Mouse (Mus musculus): Measurements from ENCODE around the gene Ralb. TPM values are rescaled to one million over a fixed set of nuclear protein-coding genes. Genes with fewer than 3 reads are reported as not detected.

Ralb gene
- polyA plus RNA-seq, 1 experiment from 2014 or later, result 30.9 TPM

- DNase-seq, result no peak
- WGBS (ENCODE audit: insufficient replicate concordance), result 65% methylated on average over 7 of the region's 7 CpGs
Measured at GRCm38 (mm10) chr1:119521681-119522080, 17.1 kb upstream of the Ralb start.

GRCm38 (mm10) chr1:119521029-119521428 lies 16.4 kb upstream of the Ralb start:
- TF ChIP-seq CTCF (IDR thresholded peaks at IDR 0.05; ENCODE audit: low read depth), result no peak
- no peak for TF ChIP-seq EP300 (IDR thresholded peaks at IDR 0.05; ENCODE audit: low read depth)
- H3K9me3 ChIP-seq (ENCODE audit: low read length), result no peaks in the 10 kb centered on the region
- H3K9ac ChIP-seq (replicated peaks), result no peak overlapping the region
- no peak for ATAC-seq
- no peak overlapping the region for H3K4me3 ChIP-seq (ENCODE audit: low read depth, low read length)
- H3K27me3 ChIP-seq (ENCODE audit: insufficient read depth, low read length), result no peaks in the 10 kb centered on the region
- 60% methylated on average over 2 of the region's 2 CpGs for WGBS (ENCODE audit: insufficient replicate concordance)
- DNase-seq, result no peak
- peaks cover 21% of the 10 kb centered on the region for H3K4me1 ChIP-seq (ENCODE audit: insufficient read depth)
- no peaks in the 10 kb centered on the region for H3K36me3 ChIP-seq (replicated peaks; ENCODE audit: insufficient read depth, low read length)
- no peak overlapping the region for H3K4me2 ChIP-seq (ENCODE audit: low read depth, low read length)
- H3K27ac ChIP-seq (ENCODE audit: low read depth), result no peak overlapping the region

More at GRCm38 (mm10) chr1:119521681-119522080, 17.1 kb upstream of the Ralb start:
- no peaks in the 10 kb centered on the region for H3K9me3 ChIP-seq (ENCODE audit: low read length)
- H3K9ac ChIP-seq (replicated peaks), result no peak overlapping the region
- H3K4me3 ChIP-seq (ENCODE audit: low read depth, low read length), result no peak overlapping the region
- TF ChIP-seq CTCF (IDR thresholded peaks at IDR 0.05; ENCODE audit: low read depth) (no peak), EP300 (IDR thresholded peaks at IDR 0.05; ENCODE audit: low read depth) (no peak)
- peaks cover 26% of the 10 kb centered on the region for H3K4me1 ChIP-seq (ENCODE audit: insufficient read depth)
- no peak overlapping the region for H3K4me2 ChIP-seq (ENCODE audit: low read depth, low read length)
- H3K27ac ChIP-seq (ENCODE audit: low read depth), result no peak overlapping the region
- no peaks in the 10 kb centered on the region for H3K36me3 ChIP-seq (replicated peaks; ENCODE audit: insufficient read depth, low read length)
- no peaks in the 10 kb centered on the region for H3K27me3 ChIP-seq (ENCODE audit: insufficient read depth, low read length)
- no peak for ATAC-seq

DNA sequence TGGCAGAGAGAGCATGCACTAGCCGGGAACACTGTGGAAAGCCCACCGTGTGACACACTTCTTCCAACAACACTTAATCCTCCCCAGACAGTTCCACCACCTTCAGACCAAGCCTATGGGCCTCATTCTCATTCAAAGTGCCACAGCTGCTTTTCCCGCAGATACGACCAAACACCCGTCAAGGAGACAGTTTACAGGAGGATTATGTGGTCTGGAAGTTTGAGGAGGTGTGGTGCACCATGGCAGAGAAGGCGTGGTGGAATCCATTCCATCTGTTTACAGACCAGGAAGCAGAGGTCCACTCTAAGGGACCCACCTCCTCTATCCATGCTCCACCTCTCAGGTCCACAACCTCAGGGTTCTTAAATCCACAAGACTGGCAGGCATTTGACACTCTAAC lies 14.7 kb upstream of the Ralb start:
- no peak overlapping the region for H3K4me3 ChIP-seq (ENCODE audit: low read depth, low read length)
- H3K9ac ChIP-seq (replicated peaks), result no peak overlapping the region
- peaks cover 11% of the 10 kb centered on the region; the same call in 1 of the 2 replicates for H3K4me1 ChIP-seq (ENCODE audit: insufficient read depth)
- no peaks in the 10 kb centered on the region for H3K9me3 ChIP-seq (ENCODE audit: low read length)
- no peak for ATAC-seq
- H3K36me3 ChIP-seq (replicated peaks; ENCODE audit: insufficient read depth, low read length), result no peaks in the 10 kb centered on the region
- no peak for DNase-seq
- no peak overlapping the region for H3K4me2 ChIP-seq (ENCODE audit: low read depth, low read length)
- H3K27ac ChIP-seq (ENCODE audit: low read depth), result no peak overlapping the region
- no peaks in the 10 kb centered on the region for H3K27me3 ChIP-seq (ENCODE audit: insufficient read depth, low read length)
- 78% methylated on average over 6 of the region's 6 CpGs for WGBS (ENCODE audit: insufficient replicate concordance)
- no peak for TF ChIP-seq CTCF (IDR thresholded peaks at IDR 0.05; ENCODE audit: low read depth)
- no peak for TF ChIP-seq EP300 (IDR thresholded peaks at IDR 0.05; ENCODE audit: low read depth)

GRCm38 (mm10) chr1:119518786-119519185 lies 14.2 kb upstream of the Ralb start:
- no peak for DNase-seq
- TF ChIP-seq CTCF (IDR thresholded peaks at IDR 0.05; ENCODE audit: low read depth) (no peak), EP300 (IDR thresholded peaks at IDR 0.05; ENCODE audit: low read depth) (no peak)
- Histone ChIP-seq H3K27me3 (ENCODE audit: insufficient read depth, low read length) (no peaks in the 10 kb centered on the region), H3K9me3 (ENCODE audit: low read length) (no peaks in the 10 kb centered on the region), H3K4me1 (ENCODE audit: insufficient read depth) (peaks cover 11% of the 10 kb centered on the region; the same call in 1 of the 2 replicates), H3K36me3 (replicated peaks; ENCODE audit: insufficient read depth, low read length) (no peaks in the 10 kb centered on the region), H3K4me3 (ENCODE audit: low read depth, low read length) (no peak overlapping the region), H3K27ac (ENCODE audit: low read depth) (no peak overlapping the region), H3K4me2 (ENCODE audit: low read depth, low read length) (no peak overlapping the region), H3K9ac (replicated peaks) (no peak overlapping the region)
- ATAC-seq, result no peak

GRCm38 (mm10) chr1:119518060-119518459 lies 13.5 kb upstream of the Ralb start:
- no peak overlapping the region for H3K27ac ChIP-seq (ENCODE audit: low read depth)
- WGBS (ENCODE audit: insufficient replicate concordance), result 69% methylated on average over 7 of the region's 7 CpGs
- H3K9me3 ChIP-seq (ENCODE audit: low read length), result no peaks in the 10 kb centered on the region
- no peaks in the 10 kb centered on the region for H3K27me3 ChIP-seq (ENCODE audit: insufficient read depth, low read length)
- H3K4me2 ChIP-seq (ENCODE audit: low read depth, low read length), result no peak overlapping the region
- no peak overlapping the region for H3K4me3 ChIP-seq (ENCODE audit: low read depth, low read length)
- ATAC-seq, result no peak
- peaks cover 8% of the 10 kb centered on the region; the same call in 1 of the 2 replicates for H3K4me1 ChIP-seq (ENCODE audit: insufficient read depth)
- no peaks in the 10 kb centered on the region for H3K36me3 ChIP-seq (replicated peaks; ENCODE audit: insufficient read depth, low read length)
- DNase-seq, result no peak
- no peak for TF ChIP-seq CTCF (IDR thresholded peaks at IDR 0.05; ENCODE audit: low read depth)
- no peak for TF ChIP-seq EP300 (IDR thresholded peaks at IDR 0.05; ENCODE audit: low read depth)
- H3K9ac ChIP-seq (replicated peaks), result no peak overlapping the region

DNA sequence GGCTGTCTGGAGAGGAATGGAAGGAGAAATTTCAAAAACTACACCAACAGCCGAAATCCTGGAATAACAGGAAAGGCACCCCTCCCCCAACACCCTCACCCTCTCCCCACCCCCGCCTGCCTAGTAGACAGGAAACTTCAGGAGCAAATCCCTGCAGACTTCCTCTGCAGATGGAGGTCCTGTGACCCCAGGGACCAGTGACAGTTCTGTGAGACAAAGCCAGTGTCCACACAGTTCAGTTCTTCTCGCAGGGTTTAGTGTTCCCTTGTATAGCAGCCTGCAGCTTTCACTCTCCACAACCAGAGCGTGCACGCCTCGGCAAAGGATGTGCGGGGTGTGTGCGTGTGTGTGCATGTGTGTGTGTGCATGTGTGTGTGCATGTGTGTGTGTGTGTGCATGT lies 6.3 kb upstream of the Ralb start:
- DNase-seq (no peak), ATAC-seq (peak; percentile 47)
- TF ChIP-seq EP300 (IDR thresholded peaks at IDR 0.05; ENCODE audit: low read depth) (no peak), CTCF (IDR thresholded peaks at IDR 0.05; ENCODE audit: low read depth) (no peak)
- Histone ChIP-seq H3K9ac (replicated peaks) (no peak overlapping the region), H3K36me3 (replicated peaks; ENCODE audit: insufficient read depth, low read length) (no peaks in the 10 kb centered on the region), H3K27ac (ENCODE audit: low read depth) (peak overlapping the region; percentile 40; the same call in 1 of the 2 replicates), H3K9me3 (ENCODE audit: low read length) (no peaks in the 10 kb centered on the region), H3K4me1 (ENCODE audit: insufficient read depth) (no peaks in the 10 kb centered on the region), H3K4me2 (ENCODE audit: low read depth, low read length) (no peak overlapping the region), H3K4me3 (ENCODE audit: low read depth, low read length) (no peak overlapping the region), H3K27me3 (ENCODE audit: insufficient read depth, low read length) (no peaks in the 10 kb centered on the region)
- 52% methylated on average over 8 of the region's 8 CpGs for WGBS (ENCODE audit: insufficient replicate concordance)

GRCm38 (mm10) chr1:119510409-119510808 lies 5.8 kb upstream of the Ralb start:
- 35% methylated on average over 9 of the region's 9 CpGs for WGBS (ENCODE audit: insufficient replicate concordance)
- Histone ChIP-seq H3K27me3 (ENCODE audit: insufficient read depth, low read length) (no peaks in the 10 kb centered on the region), H3K36me3 (replicated peaks; ENCODE audit: insufficient read depth, low read length) (no peaks in the 10 kb centered on the region), H3K4me1 (ENCODE audit: insufficient read depth) (no peaks in the 10 kb centered on the region), H3K27ac (ENCODE audit: low read depth) (peak overlapping the region; percentile 40; the same call in 1 of the 2 replicates), H3K4me2 (ENCODE audit: low read depth, low read length) (no peak overlapping the region), H3K4me3 (ENCODE audit: low read depth, low read length) (no peak overlapping the region), H3K9ac (replicated peaks) (no peak overlapping the region), H3K9me3 (ENCODE audit: low read length) (no peaks in the 10 kb centered on the region)
- ATAC-seq (peak; percentile 43; the same call in 1 of the 2 replicates), DNase-seq (no peak)
- TF ChIP-seq CTCF (IDR thresholded peaks at IDR 0.05; ENCODE audit: low read depth), result no peak
- TF ChIP-seq EP300 (IDR thresholded peaks at IDR 0.05; ENCODE audit: low read depth), result no peak

Data from liver, postnatal 0 days (tissue).